Mouse (Mus musculus) limb, embryonic 14.5 days (tissue): ENCODE results near the gene Noc3l. TPM values are rescaled to one million over a fixed set of nuclear protein-coding genes. Genes with fewer than 3 reads are reported as not detected.

ENCODE experiments used
- ATAC-seq: fragments of 200-750 bp; cut with Nextera tagmentation; 2 replicates; pipeline ENCODE4 v1.8.0; 2017; ENCODE audit warnings: low read depth, moderate number of reproducible peaks, moderate TSS enrichment; ENCODE audit not compliant: low FRiP score
- DNase-seq: peaks from one replicate; pipeline ENCODE4 v3.0.0-alpha.2; 2015; ENCODE audit warnings: low spot score
- H3K27ac ChIP-seq: fragments of 300-500 bp; sonication (generic); replicated peaks from 2 replicates; pipeline ENCODE4 v1.5.1; 2014; ENCODE audit warnings: low read depth, mild to moderate bottlenecking, low read length, moderate library complexity, mixed read lengths
- H3K27me3 ChIP-seq: fragments of 300-500 bp; sonication (generic); 2 replicates; pipeline ENCODE4 v1.6.1; 2014; ENCODE audit warnings: low read length, mixed read lengths; ENCODE audit not compliant: control insufficient read depth, insufficient read depth
- H3K36me3 ChIP-seq: fragments of 300-500 bp; sonication (generic); 2 replicates; pipeline ENCODE4 v1.6.1; 2014; ENCODE audit warnings: mild to moderate bottlenecking, low read length, moderate library complexity, mixed read lengths; ENCODE audit not compliant: control insufficient read depth, insufficient read depth
- H3K4me1 ChIP-seq: fragments of 300-500 bp; sonication (generic); 2 replicates; pipeline ENCODE4 v1.6.1; 2014; ENCODE audit warnings: antibody characterized with exemption, low read length, mixed read lengths; ENCODE audit not compliant: control insufficient read depth, insufficient read depth
- H3K4me2 ChIP-seq: fragments of 300-500 bp; sonication (generic); replicated peaks from 2 replicates; pipeline ENCODE4 v1.6.1; 2014; ENCODE audit warnings: low read depth, mild to moderate bottlenecking, low read length, moderate library complexity; ENCODE audit not compliant: severe bottlenecking
- H3K4me3 ChIP-seq: fragments of 300-500 bp; sonication (generic); replicated peaks from 2 replicates; pipeline ENCODE4 v1.5.1; 2014; ENCODE audit warnings: low read length
- H3K9ac ChIP-seq: fragments of 300-500 bp; sonication (generic); 2 replicates; pipeline ENCODE4 v1.6.1; 2014; ENCODE audit warnings: mild to moderate bottlenecking, low read depth, low read length, moderate library complexity; ENCODE audit not compliant: severe bottlenecking
- H3K9me3 ChIP-seq: fragments of 300-500 bp; sonication (generic); 2 replicates; pipeline ENCODE4 v1.6.1; 2016; ENCODE audit warnings: low read length; ENCODE audit not compliant: control insufficient read depth
- POLR2A ChIP-seq: fragments of 200-500 bp; IDR thresholded peaks from 2 replicates; pipeline ENCODE4 v1.8.0; 2012; ENCODE audit warnings: inconsistent platforms, mild to moderate bottlenecking, moderate library complexity, borderline replicate concordance; ENCODE audit not compliant: insufficient read depth, insufficient read length; ENCODE audit errors: extremely low read depth
- WGBS: fragments of 180-500 bp; shearing (Covaris S2); extraction: QIAGEN DNeasy Blood & Tissue Kit; methylation state at CpG from one replicate; pipeline ENCODE4 v1.1.7; 2014; 5-methylcytosine and 5-hydroxymethylcytosine counted together
- polyA plus RNA-seq, 2 experiments: library from polyadenylated mRNA; depleted of rRNA in 1 of 2; stranded (reverse) in 1 of 2; unstranded in 1 of 2; fragments of >200 nt; fragmentation: Nextera tagmentation in 1 of 2; extraction: Ambion mirVana in 1 of 2; gene quantifications; 2 replicates each; pipeline versions ENCODE4 v1.2.1 to v1.2.3; 2012 to 2014

Noc3l gene
- polyA plus RNA-seq, 2 experiments, result 7.7 to 15.0 TPM

DNA sequence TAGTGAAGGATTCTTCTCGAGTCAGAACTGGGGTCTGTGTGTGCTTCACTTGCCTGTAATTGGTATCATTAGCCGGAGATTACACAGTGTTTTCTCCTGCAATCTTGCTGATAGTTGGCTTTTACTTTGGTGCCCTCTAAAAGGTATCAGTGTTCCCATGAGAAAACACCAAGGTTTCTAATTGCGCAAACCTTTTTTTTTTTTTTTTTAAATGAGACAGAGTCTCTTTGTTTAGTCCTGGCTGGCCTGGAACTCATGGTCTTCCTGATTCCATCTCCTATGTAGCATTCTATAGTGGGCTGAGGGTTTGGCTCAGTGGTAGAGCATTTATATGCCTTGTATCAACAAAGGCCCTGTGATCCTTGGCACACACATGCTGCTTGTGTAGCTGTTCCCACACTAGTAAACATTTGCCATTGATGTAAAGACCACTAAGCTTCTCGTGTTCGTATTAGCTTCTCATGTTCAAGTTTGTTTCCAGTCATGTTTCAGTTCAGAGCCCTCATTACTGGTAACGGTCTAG lies 72.5 kb downstream of the Noc3l start:
- H3K4me3 ChIP-seq, result no peak overlapping the region
- WGBS, result 38% methylated on average over 6 of the region's 6 CpGs
- H3K27me3 ChIP-seq, result no peaks in the 10 kb centered on the region
- H3K9me3 ChIP-seq, result no peaks in the 10 kb centered on the region
- H3K4me1 ChIP-seq, result peaks cover 19% of the 10 kb centered on the region
- no peak overlapping the region for H3K9ac ChIP-seq
- H3K4me2 ChIP-seq, result no peak overlapping the region
- no peak for ATAC-seq
- no peak for DNase-seq
- H3K36me3 ChIP-seq, result peaks cover 10% of the 10 kb centered on the region
- H3K27ac ChIP-seq, result no peak overlapping the region; the same call in 1 of the 2 replicates
- TF ChIP-seq POLR2A, result no peak

DNA sequence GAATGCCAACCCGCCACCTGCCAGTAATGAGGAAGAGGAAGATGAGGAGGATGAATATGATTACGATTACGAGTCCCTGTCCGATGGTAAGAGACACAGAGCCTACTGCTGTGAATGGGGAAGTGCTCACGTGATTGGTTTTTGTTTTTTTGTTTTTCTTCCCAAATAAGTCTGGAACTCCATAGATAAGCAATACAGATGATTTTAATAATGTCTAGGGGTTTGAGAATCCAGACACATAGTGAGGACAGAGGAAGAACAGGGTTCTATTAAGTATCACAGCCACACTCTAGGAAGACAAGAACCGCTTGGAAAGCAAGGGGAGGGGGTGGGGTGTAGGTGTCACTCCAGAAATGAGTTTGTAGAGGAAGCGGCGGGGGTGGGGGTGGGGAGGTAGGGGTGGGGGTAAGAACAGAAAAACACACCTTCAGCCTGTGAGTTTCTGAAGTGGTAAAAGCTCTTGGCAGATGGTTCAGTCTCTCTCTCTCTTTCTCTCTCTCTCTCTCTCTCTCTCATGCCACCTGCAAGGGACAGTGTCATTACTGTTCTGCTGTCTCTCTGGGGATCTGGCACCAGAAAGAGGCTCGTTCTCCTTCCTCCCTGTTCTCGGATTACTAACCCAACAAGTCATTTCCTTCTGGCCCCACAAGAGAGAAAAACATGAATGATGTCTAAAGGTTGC lies 73.1 kb downstream of the Noc3l start:
- no peak overlapping the region for H3K4me3 ChIP-seq
- WGBS, result 61% methylated on average over 10 of the region's 10 CpGs
- no peaks in the 10 kb centered on the region for H3K27me3 ChIP-seq
- no peak overlapping the region for H3K9ac ChIP-seq
- H3K4me2 ChIP-seq, result no peak overlapping the region
- H3K36me3 ChIP-seq, result peaks cover 6% of the 10 kb centered on the region
- H3K27ac ChIP-seq, result no peak overlapping the region; the same call in 1 of the 2 replicates
- no peaks in the 10 kb centered on the region for H3K9me3 ChIP-seq
- no peak for TF ChIP-seq POLR2A
- no peak for DNase-seq
- H3K4me1 ChIP-seq, result peaks cover 19% of the 10 kb centered on the region
- no peak for ATAC-seq

DNA sequence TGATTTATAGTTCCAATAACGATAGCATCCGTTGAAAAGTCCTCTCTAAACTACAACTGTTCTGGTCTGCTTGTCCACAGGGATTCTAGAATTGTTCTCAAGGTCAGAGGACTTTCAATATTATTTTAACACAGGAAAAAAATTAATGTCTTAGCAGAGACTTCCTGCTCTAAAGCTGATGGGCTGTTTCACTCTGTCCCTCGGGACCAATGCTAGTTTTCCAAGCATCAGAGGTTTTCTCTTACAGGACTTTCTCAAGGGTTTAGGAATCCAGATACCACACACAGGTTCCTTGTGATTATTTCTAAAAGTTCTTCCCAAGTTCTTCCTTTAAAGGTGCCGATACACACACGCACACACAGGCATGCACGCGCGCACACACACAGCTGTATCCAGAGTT lies 74.5 kb downstream of the Noc3l start:
- peak; percentile 30; the same call in 1 of the 2 replicates for ATAC-seq
- Histone ChIP-seq H3K4me1 (peaks cover 19% of the 10 kb centered on the region), H3K9ac (no peak overlapping the region), H3K27ac (no peak overlapping the region), H3K4me2 (no peak overlapping the region), H3K27me3 (no peaks in the 10 kb centered on the region), H3K9me3 (no peaks in the 10 kb centered on the region), H3K4me3 (no peak overlapping the region), H3K36me3 (peaks cover 2% of the 10 kb centered on the region)
- peak; percentile 57 for DNase-seq
- TF ChIP-seq POLR2A, result no peak
- WGBS, result 29% methylated on average over 8 of the region's 8 CpGs

Other genes starting within 250 kb of the Noc3l start
- gene Tbc1d12, start 17.3 kb upstream of the Noc3l start, polyA plus RNA-seq (2012; rRNA removed), result 6.4 and 6.6 TPM in 2 replicates
- 4.3 and 4.5 TPM in 2 replicates for gene Tbc1d12, start 17.3 kb upstream of the Noc3l start, polyA plus RNA-seq (2014; fragmentation: Nextera tagmentation; extraction: Ambion mirVana)
- gene Hells, start 111.7 kb upstream of the Noc3l start, polyA plus RNA-seq (2012; rRNA removed), result 18.5 and 23.3 TPM in 2 replicates
- 35.3 and 43.0 TPM in 2 replicates for gene Hells, start 111.7 kb upstream of the Noc3l start, polyA plus RNA-seq (2014; fragmentation: Nextera tagmentation; extraction: Ambion mirVana)
- gene Cyp2c55, start 187.8 kb upstream of the Noc3l start, polyA plus RNA-seq (2012; rRNA removed), result 0.08 and 0.09 TPM in 2 replicates
- not detected in 2 replicates for gene Cyp2c55, start 187.8 kb upstream of the Noc3l start, polyA plus RNA-seq (2014; fragmentation: Nextera tagmentation; extraction: Ambion mirVana)
- gene Cyp2c65, start 241.8 kb upstream of the Noc3l start, polyA plus RNA-seq (2012; rRNA removed), result not detected in 2 replicates
- not detected in 2 replicates for gene Cyp2c65, start 241.8 kb upstream of the Noc3l start, polyA plus RNA-seq (2014; fragmentation: Nextera tagmentation; extraction: Ambion mirVana)